Mouse (Mus musculus): Measurements from ENCODE around the gene 2010111I01Rik.
"Not testable (repeated sequence)": the region's sequence is repeated elsewhere in the genome, so short reads cannot be mapped to it uniquely, and the experiment has no call there.

Gene 2010111I01Rik

GRCm38 (mm10) chr13:63323286-63324075 lies 358.8 kb downstream of the 2010111I01Rik start:
- DNase-seq: no peak

- DNase-seq: no peak
Measured at GRCm38 (mm10) chr13:63324311-63324710, 359.6 kb downstream of the 2010111I01Rik start.

- DNase-seq: no peak
Measured at GRCm38 (mm10) chr13:63324978-63325848, 360.5 kb downstream of the 2010111I01Rik start.

- DNase-seq: no peak
Measured at GRCm38 (mm10) chr13:63326015-63326414, 361.3 kb downstream of the 2010111I01Rik start.

- DNase-seq: no peak
Measured at GRCm38 (mm10) chr13:63330236-63330860, 365.7 kb downstream of the 2010111I01Rik start.

DNA sequence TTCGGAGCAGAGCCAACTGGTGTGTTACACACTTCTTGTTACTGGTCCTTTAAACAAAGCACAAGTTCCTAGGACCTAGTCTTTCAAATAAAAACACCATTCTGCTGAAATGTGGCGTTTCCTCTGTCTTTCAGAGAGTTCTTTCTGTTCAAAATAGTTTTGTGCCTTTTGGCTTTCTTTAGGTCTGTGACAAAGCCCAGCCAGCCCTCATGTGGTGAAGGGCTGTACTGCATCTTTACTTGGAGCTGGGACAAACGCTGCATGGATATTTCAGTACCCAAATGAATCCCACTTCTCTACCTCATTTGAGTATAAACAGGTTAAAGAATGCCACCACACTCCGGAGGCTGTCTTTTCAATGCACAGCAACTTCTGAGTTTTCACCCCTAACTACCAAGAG lies 366.7 kb downstream of the 2010111I01Rik start:
- DNase-seq: peak; percentile 54

DNA sequence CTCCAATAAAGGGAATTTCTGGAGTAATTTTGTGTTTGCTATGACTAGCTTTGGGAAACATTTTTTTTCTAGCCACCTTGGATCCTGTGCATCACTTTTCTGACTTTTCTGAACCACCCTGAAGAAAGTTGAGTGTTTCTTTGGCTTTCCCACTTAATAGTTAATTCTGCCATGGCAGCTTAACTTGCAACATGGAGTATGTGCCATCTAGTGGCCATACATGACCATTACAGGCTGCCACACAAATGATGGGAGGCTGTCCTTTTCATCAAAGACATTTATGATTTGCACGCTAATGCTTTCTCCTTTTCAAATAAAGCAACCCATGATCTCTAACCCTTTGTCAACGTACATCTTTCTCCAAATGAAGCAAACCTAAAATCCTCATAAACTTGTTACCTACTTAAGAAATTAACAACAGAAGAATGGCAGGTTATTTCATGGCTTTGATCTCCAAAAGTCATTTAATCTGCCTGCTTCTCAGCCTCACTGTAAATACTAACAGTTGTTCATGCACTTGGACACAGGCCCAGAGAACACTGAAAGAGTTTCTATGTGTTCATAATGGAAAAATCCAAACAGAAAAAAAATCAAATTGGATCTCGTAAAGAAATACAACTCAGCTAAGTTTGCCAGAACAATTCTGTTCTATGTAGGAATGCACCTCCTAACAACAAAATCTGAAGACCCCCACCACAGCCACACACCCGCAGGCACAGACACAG lies 368.0 kb downstream of the 2010111I01Rik start:
- DNase-seq: no peak

- no peak for DNase-seq
Measured at GRCm38 (mm10) chr13:63335421-63336134, 370.9 kb downstream of the 2010111I01Rik start.

DNA sequence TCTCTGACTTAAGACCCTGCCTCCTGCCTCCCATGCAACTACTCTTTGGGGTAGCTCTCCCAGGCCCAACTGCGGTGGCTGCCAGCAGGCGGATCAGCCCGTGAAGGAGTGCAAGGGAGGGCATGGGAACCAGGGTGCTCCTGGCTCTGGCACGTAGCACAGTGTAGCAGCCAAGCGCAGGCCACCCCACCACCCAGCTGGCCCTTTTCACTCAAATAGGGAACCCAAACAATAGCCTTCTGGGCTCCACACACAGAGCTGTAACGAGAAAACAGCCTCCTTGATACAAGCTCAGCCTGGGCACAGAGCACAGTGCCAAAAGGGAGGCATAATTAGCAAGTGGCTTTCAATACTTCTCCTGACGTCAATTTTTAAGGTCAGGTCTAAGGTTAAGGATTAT lies 371.6 kb downstream of the 2010111I01Rik start:
- DNase-seq: no peak

- no peak for DNase-seq
Measured at GRCm38 (mm10) chr13:63337239-63337960, 372.7 kb downstream of the 2010111I01Rik start.

- no peak for DNase-seq
Measured at GRCm38 (mm10) chr13:63339946-63340345, 375.3 kb downstream of the 2010111I01Rik start.

DNA sequence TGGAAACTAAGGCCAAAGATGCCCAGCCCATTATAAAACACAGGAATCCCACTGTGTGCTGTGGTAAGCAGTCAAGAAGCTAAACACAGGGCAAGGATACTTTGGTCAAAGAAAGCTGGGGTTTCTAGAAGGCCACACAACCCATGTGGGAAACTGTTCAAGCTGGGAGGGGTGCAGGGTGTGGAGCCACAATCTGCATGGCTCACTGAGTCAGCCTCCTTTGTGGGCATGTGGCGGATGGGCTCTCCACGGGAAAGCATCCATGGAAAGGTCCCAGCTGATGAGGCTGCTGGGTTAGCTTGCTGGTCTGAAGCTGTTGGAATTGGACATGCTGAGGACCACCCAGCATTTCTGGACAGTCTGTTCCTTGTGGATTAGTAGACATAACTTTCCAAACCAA lies 378.1 kb downstream of the 2010111I01Rik start:
- DNase-seq: no peak

GRCm38 (mm10) chr13:63344481-63344880 lies 379.8 kb downstream of the 2010111I01Rik start:
- no peak for DNase-seq

- no peak for DNase-seq
Measured at GRCm38 (mm10) chr13:63345476-63346225, 381.0 kb downstream of the 2010111I01Rik start.

DNA sequence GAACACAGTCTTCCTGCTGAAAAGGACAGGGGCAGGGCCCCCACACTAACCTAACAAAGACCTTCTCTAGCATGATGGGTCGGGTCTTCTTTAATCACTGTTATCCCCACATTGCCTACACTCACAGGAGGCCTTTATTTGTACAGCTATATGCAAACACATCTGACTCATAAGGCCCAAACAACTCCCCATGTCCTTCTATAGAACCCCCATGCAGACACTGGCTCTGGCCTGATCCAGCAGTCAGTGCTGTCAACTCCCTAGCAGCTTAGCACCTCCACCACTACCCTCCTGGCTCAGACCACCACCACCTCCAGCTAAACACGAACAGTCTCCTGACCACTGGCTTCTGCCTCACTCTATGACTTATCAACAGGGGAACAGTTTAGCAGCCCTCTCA lies 382.9 kb downstream of the 2010111I01Rik start:
- DNase-seq: no peak

GRCm38 (mm10) chr13:63350076-63350475 lies 385.4 kb downstream of the 2010111I01Rik start:
- no peak for DNase-seq

DNA sequence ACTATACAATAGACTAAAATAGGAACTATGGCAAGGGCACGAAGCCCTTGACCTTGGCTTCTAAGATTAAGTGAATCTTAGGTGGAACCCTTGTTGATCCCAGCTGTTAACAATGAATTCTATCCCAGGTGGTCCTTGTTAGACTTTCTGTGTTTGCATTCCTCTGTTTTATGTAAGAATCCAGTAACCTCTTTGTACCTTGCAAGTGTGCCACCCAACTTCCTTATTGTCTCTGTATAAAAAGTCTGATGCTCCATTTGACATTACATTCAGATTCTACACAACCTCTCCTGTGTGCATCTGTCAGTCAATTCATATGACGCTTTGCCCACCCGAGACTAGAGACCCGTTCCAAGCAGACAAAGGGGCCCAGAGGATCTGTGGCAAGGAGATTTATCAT lies 388.6 kb downstream of the 2010111I01Rik start:
- DNase-seq: not testable (repeated sequence)

- no peak for DNase-seq
Measured at GRCm38 (mm10) chr13:63356101-63356500, 391.4 kb downstream of the 2010111I01Rik start.

DNA sequence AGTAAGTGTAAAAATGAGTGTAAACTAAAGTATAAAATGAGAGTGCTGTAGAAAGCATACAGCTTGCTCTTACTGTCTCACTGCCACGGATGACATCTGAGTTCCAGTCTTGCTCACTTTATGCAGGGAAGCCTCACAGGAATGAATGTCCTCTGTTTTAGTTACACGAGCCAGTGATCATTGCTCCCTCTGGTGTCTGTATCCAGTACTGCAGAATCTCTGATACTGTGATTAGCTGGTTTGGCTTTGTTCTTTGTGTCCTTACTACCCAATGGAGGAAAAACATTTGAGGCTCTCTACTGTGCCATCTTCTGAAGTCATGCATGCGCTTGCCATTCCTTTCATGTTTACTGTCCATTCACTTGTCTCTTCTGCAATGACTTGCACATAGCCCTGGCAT lies 391.9 kb downstream of the 2010111I01Rik start:
- DNase-seq: peak; percentile 55

GRCm38 (mm10) chr13:63359393-63359792 lies 394.7 kb downstream of the 2010111I01Rik start:
- DNase-seq: no peak

Data from cerebellum, adult 11 months (tissue).